Mouse (Mus musculus) hindbrain, embryonic 12.5 days (tissue): ENCODE measurements around the gene Rdh16f1. TPM values are rescaled to one million over a fixed set of nuclear protein-coding genes. Genes with fewer than 3 reads are reported as not detected.
A peak's percentile ranks its signal among the peaks of the same experiment; 100 is the strongest.
"Not testable (repeated sequence)": the region's sequence is repeated elsewhere in the genome, so short reads cannot be mapped to it uniquely, and the experiment has no call there.

Source experiments
- ATAC-seq: fragments of 200-750 bp; cut with Nextera tagmentation; 2 replicates; pipeline ENCODE4 v1.8.0; 2017; ENCODE audit warnings: moderate TSS enrichment; ENCODE audit not compliant: low FRiP score
- H3K27ac ChIP-seq: fragments of 300-500 bp; sonication (generic); 2 replicates; pipeline ENCODE4 v1.5.1; 2016; ENCODE audit warnings: mild to moderate bottlenecking
- H3K27me3 ChIP-seq: fragments of 300-500 bp; sonication (generic); 2 replicates; pipeline ENCODE4 v1.6.1; 2016; ENCODE audit warnings: mild to moderate bottlenecking
- H3K36me3 ChIP-seq: fragments of 300-500 bp; sonication (generic); 2 replicates; pipeline ENCODE4 v1.6.1; 2016; ENCODE audit warnings: mild to moderate bottlenecking
- H3K4me1 ChIP-seq: fragments of 300-500 bp; sonication (generic); 2 replicates; pipeline ENCODE4 v1.6.1; 2016
- H3K4me2 ChIP-seq: fragments of 300-500 bp; sonication (generic); replicated peaks from 2 replicates; pipeline ENCODE4 v1.6.1; 2016; ENCODE audit warnings: mild to moderate bottlenecking
- H3K4me3 ChIP-seq: fragments of 300-500 bp; sonication (generic); 2 replicates; pipeline ENCODE4 v1.5.1; 2016; ENCODE audit warnings: mild to moderate bottlenecking
- H3K9ac ChIP-seq: fragments of 300-500 bp; sonication (generic); 2 replicates; pipeline ENCODE4 v1.6.1; 2016; ENCODE audit warnings: mild to moderate bottlenecking, moderate library complexity
- H3K9me3 ChIP-seq: fragments of 300-500 bp; sonication (generic); replicated peaks from 2 replicates; pipeline ENCODE4 v1.6.1; 2016; ENCODE audit warnings: mild to moderate bottlenecking
- WGBS: fragments of 180-500 bp; shearing (Covaris S2); methylation state at CpG from one replicate; pipeline ENCODE4 v1.1.7; 2016; 5-methylcytosine and 5-hydroxymethylcytosine counted together
- polyA plus RNA-seq: library from polyadenylated mRNA; unstranded; fragments of >200 nt; fragmentation: Nextera tagmentation; extraction: Ambion mirVana; gene quantifications from 2 replicates; pipeline ENCODE4 v1.2.1, GENCODE M21; 2016

Rdh16f1 gene
- polyA plus RNA-seq, 1 experiment from 2014 or later = not detected

DNA sequence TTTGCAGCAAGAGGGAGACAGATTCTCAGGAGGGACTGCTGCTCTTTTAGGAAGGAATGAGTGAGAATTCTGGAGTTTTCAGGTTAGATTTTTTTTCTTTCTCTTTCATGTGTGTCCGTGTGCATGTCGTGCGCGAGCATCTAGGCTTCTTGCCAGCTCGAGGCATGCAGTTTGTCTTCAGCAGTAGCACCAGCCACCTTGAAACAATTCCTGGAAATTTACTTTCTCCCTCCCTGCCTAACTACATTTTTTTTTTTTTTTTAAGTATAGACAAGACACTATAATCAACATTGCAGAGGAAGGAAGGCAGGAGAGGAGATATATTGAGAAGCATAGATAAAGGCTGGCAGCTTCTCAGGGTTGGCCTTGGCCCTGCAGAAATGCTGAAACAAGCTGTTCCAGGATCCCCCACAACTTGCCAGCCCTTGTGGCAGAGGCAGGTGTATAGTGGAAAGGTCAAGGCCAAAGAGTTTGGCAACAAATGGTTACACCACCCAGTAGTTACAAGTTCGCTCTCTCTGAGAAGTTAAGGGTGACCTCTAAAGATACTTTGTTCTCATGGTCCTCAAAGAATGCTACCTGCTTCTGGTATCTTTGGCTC, 4.9 kb upstream of the Rdh16f1 start:
- no peak for ATAC-seq
- Histone ChIP-seq H3K36me3 (no peaks in the 10 kb centered on the region), H3K27ac (no peak overlapping the region), H3K9me3 (no peaks in the 10 kb centered on the region), H3K27me3 (no peaks in the 10 kb centered on the region), H3K4me2 (no peak overlapping the region), H3K4me3 (no peak overlapping the region), H3K4me1 (no peaks in the 10 kb centered on the region), H3K9ac (no peak overlapping the region)
- WGBS = 86% methylated on average over 6 of the region's 6 CpGs

DNA sequence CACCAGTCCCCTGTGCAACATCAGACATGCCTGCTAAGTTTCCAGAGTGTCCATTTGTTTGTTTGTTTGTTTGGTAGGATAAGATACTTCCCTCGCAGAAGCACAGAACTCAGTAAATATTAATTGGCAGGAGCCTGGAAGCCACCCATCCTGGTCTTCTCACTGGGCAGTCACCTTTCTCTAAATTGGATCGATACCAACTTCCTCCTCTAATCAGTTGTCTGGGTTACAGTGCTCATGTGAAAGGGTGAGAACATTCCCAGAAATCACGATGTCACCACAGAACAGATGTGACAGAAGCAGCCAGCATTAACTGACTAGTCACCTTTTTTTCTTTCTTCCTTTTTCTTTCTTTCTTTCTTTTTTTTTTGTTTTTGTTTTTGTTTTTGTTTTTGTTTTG, 4.3 kb upstream of the Rdh16f1 start:
- Histone ChIP-seq H3K4me3 (no peak overlapping the region), H3K27ac (no peak overlapping the region), H3K4me1 (no peaks in the 10 kb centered on the region), H3K27me3 (no peaks in the 10 kb centered on the region), H3K9me3 (no peaks in the 10 kb centered on the region), H3K36me3 (no peaks in the 10 kb centered on the region), H3K9ac (no peak overlapping the region), H3K4me2 (no peak overlapping the region)
- WGBS = 83% methylated on average over 3 of the region's 3 CpGs
- ATAC-seq = no peak

DNA sequence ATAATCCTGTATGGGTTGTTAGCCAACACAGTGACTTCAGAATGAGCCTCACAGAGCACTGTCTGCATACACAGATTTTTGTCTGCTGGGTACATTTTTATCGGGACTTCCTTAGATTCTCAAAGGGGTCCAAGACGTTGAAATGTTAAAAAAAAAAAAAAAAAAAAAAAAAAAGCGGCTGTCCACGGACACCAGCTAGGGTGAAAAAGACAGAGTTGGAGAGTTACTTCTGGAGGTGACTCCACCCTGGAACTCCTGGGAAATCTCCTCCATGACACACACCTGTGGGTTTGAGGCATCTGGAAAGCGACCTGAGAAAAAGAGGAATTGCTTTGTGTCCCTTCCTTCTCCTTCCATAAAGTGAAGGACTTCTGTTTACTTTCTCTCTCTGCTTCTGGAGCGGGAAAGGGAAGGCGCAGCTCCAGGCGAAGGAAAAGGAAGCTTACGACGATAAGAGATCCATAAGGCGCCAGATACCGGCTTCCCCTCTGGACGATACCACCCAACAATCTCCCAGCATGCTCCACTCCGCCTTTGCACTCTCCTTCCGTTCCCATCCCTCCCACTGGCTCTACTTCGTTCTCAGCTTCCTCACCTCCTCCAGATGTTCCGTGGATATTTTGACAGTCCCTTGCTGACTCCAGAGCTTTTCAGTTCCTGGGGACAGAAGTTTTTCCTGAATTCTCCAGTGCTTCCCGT, 3.7 kb upstream of the Rdh16f1 start:
- Histone ChIP-seq H3K36me3 (no peaks in the 10 kb centered on the region), H3K9ac (no peak overlapping the region), H3K4me2 (peak overlapping the region; percentile 19), H3K9me3 (no peaks in the 10 kb centered on the region), H3K4me1 (no peaks in the 10 kb centered on the region), H3K4me3 (no peak overlapping the region), H3K27me3 (no peaks in the 10 kb centered on the region), H3K27ac (no peak overlapping the region)
- no peak for ATAC-seq
- WGBS = 61% methylated on average over 18 of the region's 18 CpGs

DNA sequence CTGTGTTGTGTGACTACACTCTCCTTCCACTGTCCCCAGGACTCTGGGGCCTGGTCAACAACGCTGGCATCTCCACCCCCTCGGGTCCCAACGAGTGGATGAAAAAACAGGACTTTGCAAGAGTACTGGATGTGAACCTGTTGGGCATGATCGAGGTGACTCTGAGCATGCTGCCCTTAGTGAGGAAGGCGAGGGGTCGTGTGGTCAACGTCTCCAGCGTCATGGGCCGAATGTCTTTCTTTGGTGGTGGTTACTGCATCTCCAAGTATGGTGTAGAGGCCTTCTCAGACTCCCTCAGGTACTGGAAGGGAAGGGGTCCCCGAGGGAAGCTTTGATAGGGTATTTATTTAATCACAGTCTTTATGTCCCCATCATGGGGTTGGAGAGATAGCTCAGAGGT, 3.3 kb downstream of the Rdh16f1 start:
- H3K27me3 ChIP-seq, H3K4me3 ChIP-seq, H3K27ac ChIP-seq, H3K9ac ChIP-seq, H3K4me1 ChIP-seq, H3K9me3 ChIP-seq, H3K4me2 ChIP-seq, ATAC-seq, H3K36me3 ChIP-seq: not testable (repeated sequence)
- 82% methylated on average over 10 of the region's 10 CpGs for WGBS

DNA sequence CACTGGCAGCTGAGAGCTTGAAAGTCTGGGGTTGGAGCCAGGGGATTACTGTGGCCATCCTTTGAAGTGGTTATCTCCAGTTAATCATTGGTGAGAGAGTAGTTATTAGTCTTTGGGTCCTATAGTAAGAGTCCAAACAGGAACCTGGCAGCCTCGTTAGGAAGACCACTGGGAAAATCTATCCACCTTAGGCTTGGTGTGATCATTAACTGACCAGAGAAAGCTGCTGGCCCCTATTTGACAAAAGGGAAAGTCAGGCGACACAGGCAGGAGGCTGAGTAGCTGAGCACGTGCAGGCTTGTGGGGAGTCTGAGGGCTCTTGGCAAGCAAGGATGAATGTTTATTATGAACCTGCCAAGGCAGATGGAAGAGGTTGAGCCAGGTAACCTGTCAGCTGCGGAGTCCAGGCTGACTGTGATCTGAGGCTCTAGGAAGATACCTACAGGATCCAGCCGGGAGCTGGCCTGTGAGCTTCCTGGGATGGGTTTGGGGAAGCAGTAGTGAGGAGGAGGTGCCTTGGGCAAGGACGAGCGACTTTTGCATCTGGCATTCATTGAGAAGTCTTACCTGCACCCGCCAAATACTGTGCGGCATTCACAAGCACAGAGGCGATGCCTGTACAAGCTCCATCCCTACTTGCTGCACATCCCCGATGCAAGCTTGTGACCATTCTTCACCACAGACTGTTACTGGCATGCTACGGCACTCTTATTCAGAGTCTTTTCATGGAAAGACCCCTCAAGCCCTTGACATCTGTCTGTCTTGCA, 4.5 kb downstream of the Rdh16f1 start:
- Histone ChIP-seq H3K4me1 (no peaks in the 10 kb centered on the region), H3K27me3 (no peaks in the 10 kb centered on the region), H3K4me3 (no peak overlapping the region), H3K27ac (no peak overlapping the region), H3K9ac (no peak overlapping the region), H3K4me2 (no peak overlapping the region), H3K9me3 (no peaks in the 10 kb centered on the region), H3K36me3 (no peaks in the 10 kb centered on the region)
- 61% methylated on average over 12 of the region's 12 CpGs for WGBS
- ATAC-seq = no peak

DNA sequence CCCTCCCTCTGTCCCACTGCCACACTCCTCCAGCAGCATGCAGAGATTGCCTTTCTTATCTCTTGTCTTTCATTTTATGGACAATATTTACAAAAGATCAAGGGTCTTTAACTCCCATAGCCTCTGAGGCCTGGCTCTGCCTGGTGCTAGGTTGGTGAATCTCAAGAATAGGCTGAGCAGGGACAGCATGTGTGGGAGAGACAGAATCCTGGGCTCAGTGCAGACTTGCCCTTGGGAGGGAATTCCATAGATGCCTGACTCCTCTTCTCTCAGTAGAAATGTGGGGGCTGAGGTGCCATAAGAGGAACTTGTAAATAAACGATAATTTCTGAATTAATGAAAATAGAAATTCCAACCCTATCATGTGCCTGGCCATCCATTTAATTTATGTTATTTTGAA, 7.0 kb downstream of the Rdh16f1 start:
- Histone ChIP-seq H3K4me3 (no peak overlapping the region), H3K27ac (no peak overlapping the region), H3K9ac (no peak overlapping the region), H3K36me3 (no peaks in the 10 kb centered on the region), H3K27me3 (no peaks in the 10 kb centered on the region), H3K4me2 (no peak overlapping the region), H3K9me3 (no peaks in the 10 kb centered on the region), H3K4me1 (no peaks in the 10 kb centered on the region)
- ATAC-seq = no peak
- WGBS = 86% methylated on average over 1 of the region's 1 CpGs

DNA sequence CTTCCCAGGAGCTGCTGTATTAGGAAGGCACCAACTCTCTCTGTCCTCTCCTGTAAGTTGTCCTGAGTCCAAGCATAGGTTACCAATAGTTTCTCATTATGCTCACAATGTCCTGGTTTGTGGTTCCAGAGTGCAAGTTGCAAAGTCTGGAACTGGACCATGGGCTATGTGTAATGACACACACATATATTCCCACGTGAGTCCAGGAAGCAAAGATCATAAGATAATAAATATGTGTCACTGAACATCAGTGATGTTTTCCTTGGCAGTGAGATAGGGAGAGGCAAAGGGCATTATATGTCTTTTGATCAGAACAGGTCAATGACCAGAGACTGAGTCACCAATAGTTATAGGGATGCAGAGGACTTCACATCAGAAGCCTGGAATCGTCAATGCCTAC, 16.4 kb downstream of the Rdh16f1 start, which contains the start of gene Rdh9:
TSS of gene Rdh9 (plus strand) at position 376 of the 400 bp plus-strand sequence.
- Histone ChIP-seq H3K9ac (no peak within 1 kb of the TSS), H3K9me3 (no peaks in the 10 kb centered on the region), H3K36me3 (no peaks in the 10 kb centered on the region), H3K4me3 (no peak within 1 kb of the TSS), H3K4me2 (no peak within 1 kb of the TSS), H3K27me3 (no peaks in the 10 kb centered on the region), H3K4me1 (no peaks in the 10 kb centered on the region), H3K27ac (no peak within 1 kb of the TSS)
- WGBS = 84% methylated on average over 2 of the region's 2 CpGs
- no peak for ATAC-seq

DNA sequence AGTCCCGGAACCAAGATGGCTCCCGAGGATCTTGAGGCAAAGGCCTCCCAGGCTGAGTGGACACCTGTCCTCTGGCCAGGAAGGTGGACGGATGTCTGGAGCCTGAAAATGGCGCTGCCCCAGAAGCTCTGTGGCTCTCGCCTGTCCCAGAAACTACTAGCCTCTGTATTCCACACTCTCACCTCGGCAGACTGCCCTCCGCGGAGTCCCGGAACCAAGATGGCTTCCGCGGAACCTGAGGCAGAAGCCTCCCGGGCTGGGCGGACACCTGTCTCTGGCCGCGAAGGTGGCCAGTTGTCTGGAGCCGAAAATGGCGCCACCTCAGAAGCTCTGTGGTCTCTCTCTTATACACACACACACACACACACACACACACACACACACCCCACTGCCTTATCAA, 22.7 kb downstream of the Rdh16f1 start:
- H3K9ac ChIP-seq, H3K4me1 ChIP-seq, H3K4me2 ChIP-seq, H3K27ac ChIP-seq, H3K36me3 ChIP-seq, ATAC-seq, H3K27me3 ChIP-seq, H3K9me3 ChIP-seq, H3K4me3 ChIP-seq: not testable (repeated sequence)
- WGBS = 95% methylated on average over 17 of the region's 17 CpGs

DNA sequence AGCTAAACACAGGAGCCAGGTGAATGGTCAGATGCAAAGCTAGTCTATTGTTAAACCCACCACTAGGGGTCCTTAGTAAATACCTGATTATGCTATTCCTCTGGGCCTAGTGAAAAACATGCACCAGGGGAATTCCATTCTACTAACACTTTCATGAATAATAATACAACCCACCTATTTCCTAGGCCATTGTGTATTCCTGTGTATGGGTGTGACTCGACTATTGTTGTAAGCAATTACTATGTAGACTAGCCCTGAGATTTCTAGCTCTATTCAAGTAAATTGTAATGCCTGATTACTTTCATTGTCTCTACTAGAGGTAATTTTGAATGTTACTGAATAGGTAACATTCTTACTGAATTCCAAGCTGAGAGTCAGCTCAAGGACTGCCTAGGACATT, 25.8 kb downstream of the Rdh16f1 start:
- not testable (repeated sequence) for H3K9me3 ChIP-seq, H3K36me3 ChIP-seq, H3K4me3 ChIP-seq, H3K27me3 ChIP-seq, H3K27ac ChIP-seq, H3K4me1 ChIP-seq, H3K9ac ChIP-seq, H3K4me2 ChIP-seq, ATAC-seq
- WGBS = 80% methylated on average over 1 of the region's 1 CpGs

DNA sequence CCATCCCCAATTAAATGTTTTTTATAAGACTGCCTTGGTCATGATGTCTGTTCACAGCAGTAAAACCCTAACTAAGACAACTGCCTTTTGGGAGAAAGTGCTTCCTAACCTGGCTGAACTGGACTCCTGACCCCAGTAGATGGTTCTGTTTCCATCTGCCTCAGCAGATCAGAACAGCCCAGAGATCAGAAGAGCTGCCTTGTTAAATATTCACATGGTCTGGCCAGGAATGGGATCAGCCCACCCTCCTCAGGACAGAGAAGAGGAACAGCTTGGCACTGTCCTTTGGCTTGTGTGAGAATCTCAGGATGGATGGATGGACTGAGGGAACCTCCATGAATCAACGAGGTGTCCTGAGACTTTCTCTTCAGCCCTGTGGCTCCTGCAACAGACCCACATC, 39.7 kb downstream of the Rdh16f1 start:
- Histone ChIP-seq H3K4me2 (no peak overlapping the region), H3K4me1 (no peaks in the 10 kb centered on the region), H3K9me3 (no peaks in the 10 kb centered on the region), H3K27me3 (no peaks in the 10 kb centered on the region), H3K9ac (no peak overlapping the region), H3K27ac (no peak overlapping the region), H3K4me3 (no peak overlapping the region), H3K36me3 (no peaks in the 10 kb centered on the region)
- no peak for ATAC-seq
- 65% methylated on average over 1 of the region's 1 CpGs for WGBS

DNA sequence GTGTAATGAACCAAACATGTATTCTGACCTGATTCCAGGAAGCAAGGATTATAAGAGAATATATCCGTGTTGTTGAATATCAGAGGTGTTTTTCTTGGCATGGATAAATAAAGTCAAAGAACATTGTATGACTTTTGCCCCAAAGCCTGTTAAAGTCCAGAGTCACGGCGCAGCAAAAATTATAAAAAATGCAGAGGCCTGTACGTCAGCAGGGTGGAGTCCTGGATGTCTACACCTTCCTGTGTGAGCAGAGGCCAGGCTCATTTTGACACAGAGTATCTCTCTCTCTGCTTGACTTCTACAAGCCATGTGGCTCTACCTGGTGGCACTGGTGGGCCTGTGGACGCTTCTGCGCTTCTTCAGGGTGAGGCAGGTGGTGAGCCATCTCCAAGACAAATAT, 41.3 kb downstream of the Rdh16f1 start, which contains the start of gene Rdh16:
TSS of gene Rdh16 (plus strand) at position 262 of the 400 bp plus-strand sequence.
- H3K9ac ChIP-seq = no peak within 1 kb of the TSS
- 92% methylated on average over 6 of the region's 6 CpGs for WGBS
- ATAC-seq = no peak

DNA sequence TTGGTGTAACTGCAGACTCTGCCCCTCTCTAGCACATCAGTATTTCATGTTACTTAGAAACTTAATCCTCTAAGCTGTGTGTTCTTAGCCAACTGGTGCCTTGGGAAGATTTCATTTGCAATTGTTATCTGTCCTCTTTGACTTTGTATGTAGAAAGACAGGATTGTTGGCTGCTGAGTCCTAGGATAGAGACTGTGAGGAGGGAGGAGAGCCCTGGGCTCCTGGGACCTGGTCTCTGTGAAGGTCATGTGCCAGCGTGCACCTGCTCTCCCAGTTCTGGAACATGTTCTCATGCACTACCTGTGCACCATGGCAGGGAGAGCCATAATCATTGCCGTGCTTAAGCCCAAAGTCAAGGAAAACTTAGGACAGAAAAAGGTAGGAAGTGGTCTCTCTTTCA, 42.0 kb downstream of the Rdh16f1 start:
- H3K27ac ChIP-seq = no peak overlapping the region
- no peak overlapping the region for H3K9ac ChIP-seq
- 91% methylated on average over 2 of the region's 2 CpGs for WGBS
- H3K4me1 ChIP-seq = no peaks in the 10 kb centered on the region
- H3K4me3 ChIP-seq = no peak overlapping the region
- H3K27me3 ChIP-seq = no peaks in the 10 kb centered on the region
- H3K4me2 ChIP-seq = no peak overlapping the region
- H3K36me3 ChIP-seq = no peaks in the 10 kb centered on the region
- H3K9me3 ChIP-seq = no peaks in the 10 kb centered on the region
- no peak for ATAC-seq

More for the DNA sequence above, 41.3 kb downstream of the Rdh16f1 start, which contains the start of gene Rdh16:
- no peak within 1 kb of the TSS for H3K4me2 ChIP-seq
- H3K4me3 ChIP-seq = no peak within 1 kb of the TSS
- H3K9me3 ChIP-seq = no peaks in the 10 kb centered on the region
- H3K4me1 ChIP-seq = no peaks in the 10 kb centered on the region
- no peaks in the 10 kb centered on the region for H3K27me3 ChIP-seq
- no peak within 1 kb of the TSS for H3K27ac ChIP-seq
- no peaks in the 10 kb centered on the region for H3K36me3 ChIP-seq
